Mouse (Mus musculus): ENCODE data around the gene Cacnb4. TPM values are rescaled to one million over a fixed set of nuclear protein-coding genes. Genes with fewer than 3 reads are reported as not detected.

The Cacnb4 gene
- polyA plus RNA-seq, 1 experiment: not detected

GRCm38 (mm10) chr2:52635358-52635757 is 41.3 kb downstream of the Cacnb4 start:
- Histone ChIP-seq H3K9me3 (ENCODE audit: control insufficient read depth, low read length) (no peaks in the 10 kb centered on the region), H3K4me3 (replicated peaks) (no peak overlapping the region), H3K27me3 (ENCODE audit: control insufficient read depth) (no peaks in the 10 kb centered on the region), H3K4me1 (ENCODE audit: control insufficient read depth) (no peaks in the 10 kb centered on the region), H3K36me3 (ENCODE audit: control insufficient read depth) (no peaks in the 10 kb centered on the region)
- TF ChIP-seq TAL1 (IDR thresholded peaks at IDR 0.05; ENCODE audit: low read length) (no peak), GATA1 (IDR thresholded peaks at IDR 0.05; ENCODE audit: low read length) (no peak)

DNA sequence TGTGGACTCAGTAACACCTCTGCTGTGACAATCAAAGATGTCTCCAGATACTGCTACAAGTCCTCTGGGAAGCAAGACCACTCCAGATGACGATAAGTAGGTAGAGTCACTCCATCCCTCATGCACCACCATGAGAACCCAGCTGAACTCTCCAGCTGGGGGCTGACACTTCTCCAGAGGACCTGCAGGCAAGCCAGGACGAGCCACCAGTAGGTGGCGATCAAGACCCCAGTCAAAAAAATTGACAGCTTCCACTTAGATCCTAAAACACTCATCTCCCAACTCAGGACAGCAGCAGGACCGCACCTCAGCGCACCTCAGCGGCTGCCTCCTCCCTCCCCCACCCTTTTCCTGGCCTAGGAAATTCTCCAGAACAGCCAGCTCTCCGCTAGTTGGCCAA is 43.8 kb downstream of the Cacnb4 start:
- Histone ChIP-seq H3K9me3 (ENCODE audit: control insufficient read depth, low read length) (no peaks in the 10 kb centered on the region), H3K36me3 (ENCODE audit: control insufficient read depth) (no peaks in the 10 kb centered on the region), H3K27me3 (ENCODE audit: control insufficient read depth) (no peaks in the 10 kb centered on the region), H3K4me3 (replicated peaks) (no peak overlapping the region), H3K4me1 (ENCODE audit: control insufficient read depth) (no peaks in the 10 kb centered on the region)
- no peak for TF ChIP-seq GATA1 (IDR thresholded peaks at IDR 0.05; ENCODE audit: low read length)
- no peak for TF ChIP-seq TAL1 (IDR thresholded peaks at IDR 0.05; ENCODE audit: low read length)

GRCm38 (mm10) chr2:52628186-52628585 is 48.4 kb downstream of the Cacnb4 start:
- Histone ChIP-seq H3K4me1 (ENCODE audit: control insufficient read depth) (no peaks in the 10 kb centered on the region), H3K36me3 (ENCODE audit: control insufficient read depth) (no peaks in the 10 kb centered on the region)
- no peak for TF ChIP-seq GATA1 (IDR thresholded peaks at IDR 0.05; ENCODE audit: low read length)
- no peak for TF ChIP-seq TAL1 (IDR thresholded peaks at IDR 0.05; ENCODE audit: low read length)

GRCm38 (mm10) chr2:52626266-52626665 is 50.4 kb downstream of the Cacnb4 start:
- no peaks in the 10 kb centered on the region for H3K9me3 ChIP-seq (ENCODE audit: control insufficient read depth, low read length)
- H3K36me3 ChIP-seq (ENCODE audit: control insufficient read depth): no peaks in the 10 kb centered on the region
- H3K27me3 ChIP-seq (ENCODE audit: control insufficient read depth): no peaks in the 10 kb centered on the region
- no peaks in the 10 kb centered on the region for H3K4me1 ChIP-seq (ENCODE audit: control insufficient read depth)
- no peak overlapping the region for H3K4me3 ChIP-seq (replicated peaks)
- TF ChIP-seq GATA1 (IDR thresholded peaks at IDR 0.05; ENCODE audit: low read length): no peak
- no peak for TF ChIP-seq TAL1 (IDR thresholded peaks at IDR 0.05; ENCODE audit: low read length)

More at GRCm38 (mm10) chr2:52628186-52628585, 48.4 kb downstream of the Cacnb4 start:
- H3K4me3 ChIP-seq (replicated peaks): no peak overlapping the region
- H3K9me3 ChIP-seq (ENCODE audit: control insufficient read depth, low read length): no peaks in the 10 kb centered on the region
- H3K27me3 ChIP-seq (ENCODE audit: control insufficient read depth): no peaks in the 10 kb centered on the region

DNA sequence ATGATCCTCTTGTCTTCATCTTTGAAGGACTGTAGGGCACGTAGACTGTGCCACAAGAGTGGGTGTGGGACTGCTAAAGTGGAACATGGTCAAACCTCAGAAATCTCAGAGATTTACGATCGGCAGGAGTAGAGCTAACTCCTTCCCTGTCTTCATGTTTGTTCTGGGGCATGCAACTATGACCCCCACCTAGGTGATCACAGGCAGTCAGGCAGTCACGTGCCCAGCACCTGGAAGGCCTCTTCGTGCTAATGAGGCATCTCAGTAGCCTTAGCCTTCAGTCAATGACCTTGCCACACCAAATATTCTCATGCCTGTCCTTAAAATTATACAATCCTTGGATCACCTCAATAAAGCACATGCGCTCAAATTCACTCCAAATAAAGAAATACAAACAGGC is 50.9 kb downstream of the Cacnb4 start:
- H3K4me1 ChIP-seq (ENCODE audit: control insufficient read depth): no peaks in the 10 kb centered on the region
- no peaks in the 10 kb centered on the region for H3K36me3 ChIP-seq (ENCODE audit: control insufficient read depth)
- H3K9me3 ChIP-seq (ENCODE audit: control insufficient read depth, low read length): no peaks in the 10 kb centered on the region
- no peaks in the 10 kb centered on the region for H3K27me3 ChIP-seq (ENCODE audit: control insufficient read depth)
- no peak for TF ChIP-seq TAL1 (IDR thresholded peaks at IDR 0.05; ENCODE audit: low read length)
- TF ChIP-seq GATA1 (IDR thresholded peaks at IDR 0.05; ENCODE audit: low read length): no peak
- no peak overlapping the region for H3K4me3 ChIP-seq (replicated peaks)

DNA sequence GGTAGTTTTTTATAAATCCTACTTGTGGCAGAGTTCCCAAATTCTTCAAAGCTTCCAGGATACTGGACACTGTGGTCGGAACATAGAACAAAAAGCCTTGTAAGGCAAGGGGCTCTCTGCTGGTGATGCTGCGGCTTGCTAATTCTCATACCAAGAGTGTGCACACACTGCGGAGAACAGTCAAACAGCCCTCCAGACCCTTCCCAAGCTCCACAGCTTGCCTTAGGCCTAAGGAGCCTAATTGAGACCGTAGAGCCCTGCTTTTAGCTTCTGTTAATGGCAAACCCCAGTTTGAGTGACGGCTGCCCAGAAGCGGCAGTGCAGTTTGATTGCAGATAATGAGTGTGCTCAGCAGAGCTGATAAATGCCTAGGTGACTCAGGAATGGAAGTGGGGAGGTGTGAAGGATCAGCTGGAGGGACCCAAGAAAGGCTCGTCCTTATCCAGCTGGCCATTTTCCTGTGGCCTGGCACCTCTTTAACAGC is 52.7 kb downstream of the Cacnb4 start:
- H3K4me3 ChIP-seq (replicated peaks): no peak overlapping the region
- no peak for TF ChIP-seq GATA1 (IDR thresholded peaks at IDR 0.05; ENCODE audit: low read length)
- no peak for TF ChIP-seq TAL1 (IDR thresholded peaks at IDR 0.05; ENCODE audit: low read length)

DNA sequence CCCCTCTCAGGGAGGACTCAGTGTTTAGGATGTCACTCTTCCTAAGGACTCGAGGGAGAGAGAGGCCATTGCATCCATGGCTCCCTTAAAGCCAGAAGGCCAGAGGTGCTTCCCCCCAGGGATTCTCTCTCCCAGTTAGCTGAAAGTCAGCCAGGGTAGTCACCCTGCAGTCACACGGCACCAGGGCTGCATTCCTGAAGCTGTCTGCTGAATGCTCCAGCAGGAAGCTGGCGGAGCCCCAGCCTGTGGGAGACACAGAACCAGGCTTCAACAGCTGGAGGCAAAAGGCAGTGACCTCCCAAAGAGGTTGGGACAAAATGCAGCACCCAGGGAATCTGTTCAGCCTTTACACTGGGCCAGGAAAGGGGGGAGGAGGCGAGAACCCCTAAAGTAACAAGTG is 53.2 kb downstream of the Cacnb4 start:
- TF ChIP-seq GATA1 (IDR thresholded peaks at IDR 0.05; ENCODE audit: low read length) (no peak), TAL1 (IDR thresholded peaks at IDR 0.05; ENCODE audit: low read length) (no peak)
- H3K9me3 ChIP-seq (ENCODE audit: control insufficient read depth, low read length): no peaks in the 10 kb centered on the region
- no peaks in the 10 kb centered on the region for H3K4me1 ChIP-seq (ENCODE audit: control insufficient read depth)
- no peak overlapping the region for H3K4me3 ChIP-seq (replicated peaks)
- no peaks in the 10 kb centered on the region for H3K36me3 ChIP-seq (ENCODE audit: control insufficient read depth)
- no peaks in the 10 kb centered on the region for H3K27me3 ChIP-seq (ENCODE audit: control insufficient read depth)

More for the DNA sequence above, 52.7 kb downstream of the Cacnb4 start:
- Histone ChIP-seq H3K36me3 (ENCODE audit: control insufficient read depth) (no peaks in the 10 kb centered on the region), H3K27me3 (ENCODE audit: control insufficient read depth) (no peaks in the 10 kb centered on the region), H3K9me3 (ENCODE audit: control insufficient read depth, low read length) (no peaks in the 10 kb centered on the region), H3K4me1 (ENCODE audit: control insufficient read depth) (no peaks in the 10 kb centered on the region)

- no peak overlapping the region for H3K4me3 ChIP-seq (replicated peaks)
- no peaks in the 10 kb centered on the region for H3K4me1 ChIP-seq (ENCODE audit: control insufficient read depth)
- no peaks in the 10 kb centered on the region for H3K36me3 ChIP-seq (ENCODE audit: control insufficient read depth)
- H3K27me3 ChIP-seq (ENCODE audit: control insufficient read depth): no peaks in the 10 kb centered on the region
- H3K9me3 ChIP-seq (ENCODE audit: control insufficient read depth, low read length): no peaks in the 10 kb centered on the region
- TF ChIP-seq TAL1 (IDR thresholded peaks at IDR 0.05; ENCODE audit: low read length) (no peak), GATA1 (IDR thresholded peaks at IDR 0.05; ENCODE audit: low read length) (no peak)
These were observed 54.0 kb downstream of the Cacnb4 start for GRCm38 (mm10) chr2:52622616-52623015.

GRCm38 (mm10) chr2:52619406-52619974 is 57.1 kb downstream of the Cacnb4 start:
- H3K9me3 ChIP-seq (ENCODE audit: control insufficient read depth, low read length): no peaks in the 10 kb centered on the region
- H3K4me3 ChIP-seq (replicated peaks): peak overlapping the region; percentile 27
- no peaks in the 10 kb centered on the region for H3K27me3 ChIP-seq (ENCODE audit: control insufficient read depth)
- no peaks in the 10 kb centered on the region for H3K4me1 ChIP-seq (ENCODE audit: control insufficient read depth)
- TF ChIP-seq GATA1 (IDR thresholded peaks at IDR 0.05; ENCODE audit: low read length) (no peak), TAL1 (IDR thresholded peaks at IDR 0.05; ENCODE audit: low read length) (no peak)
- H3K36me3 ChIP-seq (ENCODE audit: control insufficient read depth): no peaks in the 10 kb centered on the region

DNA sequence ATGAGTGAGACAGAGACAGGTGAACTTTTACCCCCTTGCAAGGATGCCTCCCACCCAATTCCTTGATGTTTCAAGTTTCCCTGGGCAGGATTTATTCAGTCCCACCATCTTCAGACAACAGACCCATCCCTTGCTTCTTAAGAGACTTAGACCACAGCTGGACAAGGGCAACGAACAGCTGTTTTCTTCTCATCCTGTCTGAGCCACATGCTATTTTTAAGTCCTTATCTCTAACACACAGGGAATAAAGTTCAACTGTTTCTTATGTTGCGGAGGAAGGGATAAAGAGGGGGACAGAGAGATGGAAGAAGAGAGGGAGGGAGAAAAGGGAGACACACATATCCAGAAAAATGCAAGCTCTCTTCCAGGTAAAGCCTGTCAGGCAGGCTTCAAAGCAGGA is 57.8 kb downstream of the Cacnb4 start:
- H3K27me3 ChIP-seq (ENCODE audit: control insufficient read depth): no peaks in the 10 kb centered on the region
- no peaks in the 10 kb centered on the region for H3K4me1 ChIP-seq (ENCODE audit: control insufficient read depth)
- no peak overlapping the region for H3K4me3 ChIP-seq (replicated peaks)
- no peaks in the 10 kb centered on the region for H3K9me3 ChIP-seq (ENCODE audit: control insufficient read depth, low read length)
- TF ChIP-seq GATA1 (IDR thresholded peaks at IDR 0.05; ENCODE audit: low read length) (no peak), TAL1 (IDR thresholded peaks at IDR 0.05; ENCODE audit: low read length) (no peak)
- H3K36me3 ChIP-seq (ENCODE audit: control insufficient read depth): no peaks in the 10 kb centered on the region

Measured in erythroblast, embryonic 14.5 days (primary cell).